In the genomic region with DNA sequence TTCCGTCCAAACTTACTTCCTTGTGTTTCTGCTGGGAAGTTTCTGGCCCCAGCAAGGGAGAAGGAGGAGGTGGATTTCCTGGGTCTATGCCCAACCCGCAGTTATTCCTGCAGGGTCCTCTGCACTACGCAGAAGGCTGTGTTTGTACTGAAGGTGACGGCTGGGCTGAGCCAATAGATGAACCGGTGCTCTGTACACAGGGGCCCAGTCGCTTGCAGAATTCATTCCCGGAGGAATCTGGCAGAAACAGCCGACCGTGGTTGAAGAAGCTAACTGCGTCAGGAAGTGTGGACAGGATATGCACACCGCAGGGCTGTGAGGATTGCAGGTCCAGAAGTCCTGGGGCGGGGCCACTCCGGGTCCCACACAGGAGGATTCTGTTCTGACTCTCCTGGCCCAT, we compare ENCODE assay signal across 27 mouse cellular contexts.
A peak's percentile ranks its signal among the peaks of the same experiment; 100 is the strongest.
DNase-seq lines count a peak whose midpoint lies in the region; ATAC-seq lines count a peak whose summit lies in the region.
"Had no signal": no experiment of that assay in that cellular context is flagged by ENCODE, and none has a peak within 500 bp of the region (broad histone marks: within the 10 kb centered on the region; RNA-seq: fewer than 3 reads in every experiment).

No protein-coding gene starts in this region.

- H3K4me1 ChIP-seq in intestine, embryonic 14.5 days (replicated peaks; ENCODE audit: control insufficient read depth, insufficient read depth, low read length), result no peaks in the 10 kb centered on the region
- H3K4me1 ChIP-seq in intestine, embryonic 15.5 days (replicated peaks), result 0 out of 2 replicates have a peak, but pooled peaks cover 5% of the 10 kb centered on the region
- H3K4me1 ChIP-seq in lung, embryonic 15.5 days, result peaks cover 5% of the 10 kb centered on the region
- H3K4me1 ChIP-seq: embryonic facial prominence, embryonic 12.5 days; forebrain, embryonic 12.5 days; forebrain, embryonic 15.5 days; heart, embryonic 12.5 days; hindbrain, embryonic 13.5 days had no signal

- H3K4me2 ChIP-seq in intestine, embryonic 14.5 days (ENCODE audit: low read length), result no peak overlapping the region
- H3K4me2 ChIP-seq in intestine, embryonic 15.5 days (replicated peaks), result no peak overlapping the region
- peak overlapping the region; percentile 13; the same call in 1 of the 2 replicates for H3K4me2 ChIP-seq in lung, embryonic 15.5 days
- H3K4me2 ChIP-seq: embryonic facial prominence, embryonic 12.5 days; forebrain, embryonic 12.5 days; forebrain, embryonic 15.5 days; heart, embryonic 12.5 days; heart, embryonic 15.5 days; hindbrain, embryonic 13.5 days had no signal

- H3K27me3 ChIP-seq in intestine, embryonic 14.5 days (replicated peaks; ENCODE audit: control insufficient read depth, insufficient read depth, low read length), result no peaks in the 10 kb centered on the region; the same call in 1 of the 2 replicates
- no peaks in the 10 kb centered on the region; the same call in 1 of the 2 replicates for H3K27me3 ChIP-seq in intestine, embryonic 15.5 days (replicated peaks)
- H3K27me3 ChIP-seq in lung, embryonic 15.5 days, result no peaks in the 10 kb centered on the region
- H3K27me3 ChIP-seq: CH12.LX; forebrain, embryonic 15.5 days had no signal

- no peaks in the 10 kb centered on the region for H3K36me3 ChIP-seq in intestine, embryonic 14.5 days (ENCODE audit: control insufficient read depth, insufficient read depth, low read length)
- H3K36me3 ChIP-seq in intestine, embryonic 15.5 days, result no peaks in the 10 kb centered on the region
- no peaks in the 10 kb centered on the region for H3K36me3 ChIP-seq in lung, embryonic 15.5 days
- H3K36me3 ChIP-seq: embryonic facial prominence, embryonic 12.5 days; forebrain, embryonic 12.5 days; forebrain, embryonic 15.5 days; heart, embryonic 12.5 days; heart, embryonic 15.5 days; hindbrain, embryonic 10.5 days; hindbrain, embryonic 13.5 days had no signal

- WGBS in intestine, embryonic 14.5 days, result 18% methylated on average over 13 of the region's 13 CpGs
- WGBS in intestine, embryonic 15.5 days, result 12% methylated on average over 13 of the region's 13 CpGs
- WGBS in lung, embryonic 15.5 days, result 11% methylated on average over 13 of the region's 13 CpGs

- no peak overlapping the region for H3K27ac ChIP-seq in intestine, embryonic 14.5 days (ENCODE audit: low read depth)
- H3K27ac ChIP-seq in intestine, embryonic 15.5 days, result no peak overlapping the region
- no peak overlapping the region for H3K27ac ChIP-seq in lung, embryonic 15.5 days
- H3K27ac ChIP-seq: embryonic facial prominence, embryonic 12.5 days; forebrain, embryonic 12.5 days; forebrain, embryonic 15.5 days; heart, embryonic 15.5 days; hindbrain, embryonic 10.5 days; hindbrain, embryonic 13.5 days had no signal

- H3K9ac ChIP-seq in intestine, embryonic 14.5 days (ENCODE audit: low read length), result no peak overlapping the region
- no peak overlapping the region for H3K9ac ChIP-seq in intestine, embryonic 15.5 days
- H3K9ac ChIP-seq in lung, embryonic 15.5 days, result no peak overlapping the region
- H3K9ac ChIP-seq: embryonic facial prominence, embryonic 12.5 days; forebrain, embryonic 12.5 days; forebrain, embryonic 15.5 days; heart, embryonic 12.5 days; heart, embryonic 15.5 days; hindbrain, embryonic 13.5 days had no signal

- no peaks in the 10 kb centered on the region for H3K9me3 ChIP-seq in intestine, embryonic 14.5 days (ENCODE audit: control insufficient read depth, low read length)
- H3K9me3 ChIP-seq in intestine, embryonic 15.5 days, result no peaks in the 10 kb centered on the region
- no peaks in the 10 kb centered on the region for H3K9me3 ChIP-seq in lung, embryonic 15.5 days
- H3K9me3 ChIP-seq: embryonic facial prominence, embryonic 12.5 days; forebrain, embryonic 12.5 days; forebrain, embryonic 15.5 days; heart, embryonic 12.5 days; heart, embryonic 15.5 days; hindbrain, embryonic 10.5 days; hindbrain, embryonic 13.5 days had no signal

- no peak overlapping the region for H3K4me3 ChIP-seq in intestine, embryonic 14.5 days (ENCODE audit: low read depth, low read length)
- no peak overlapping the region for H3K4me3 ChIP-seq in intestine, embryonic 15.5 days (replicated peaks)
- no peak overlapping the region for H3K4me3 ChIP-seq in lung, embryonic 15.5 days
- H3K4me3 ChIP-seq: embryonic facial prominence, embryonic 12.5 days; erythroblast, embryonic 14.5 days; forebrain, embryonic 12.5 days; forebrain, embryonic 15.5 days; heart, embryonic 12.5 days; heart, embryonic 15.5 days; hindbrain, embryonic 10.5 days; hindbrain, embryonic 13.5 days had no signal

- no peak for ATAC-seq in intestine, embryonic 14.5 days (replicated peaks; ENCODE audit: low FRiP score, low TSS enrichment, low read depth)
- ATAC-seq in intestine, embryonic 15.5 days, result no peak
- no peak for ATAC-seq in lung, embryonic 15.5 days (ENCODE audit: borderline replicate concordance, extremely low read depth, low FRiP score, low TSS enrichment)
- ATAC-seq: forebrain, embryonic 15.5 days; hindbrain, embryonic 16.5 days had no signal

- DNase-seq in intestine, embryonic 14.5 days (ENCODE audit: low spot score), result peak; percentile 61
- no peak for DNase-seq in lung, postnatal 25 days (ENCODE audit: low spot score)
- peak; percentile 54 for DNase-seq in R1 (ENCODE audit: low read depth, low spot score)
- no peak for DNase-seq in spleen, postnatal 14 days (ENCODE audit: low spot score in 2 of 2)
- DNase-seq in kidney, adult 9 months, result no peak
- DNase-seq: adrenal gland, postnatal 10 days; adrenal gland, postnatal 36 days; B cell, adult 2 months; cerebellum, adult 18-20 months; cerebellum, adult 9-10 months; cerebellum, postnatal 14 days; gastrocnemius, postnatal 25 days; heart, adult 18-20 months; heart, postnatal 10 days; heart, postnatal 36 days had no signal

Comparison
In these comparisons a context has a peak if more than half of its experiments do, and no peak if none do; other contexts are left out.
1. DNase-seq: peak in intestine, embryonic 14.5 days (single experiment) and R1 (single experiment); none in lung, postnatal 25 days (single experiment), spleen, postnatal 14 days (0 of 2) and kidney, adult 9 months (single experiment).